Mouse (Mus musculus) lung, embryonic 14.5 days (tissue): ENCODE data around the gene Siglech. TPM values are rescaled to one million over a fixed set of nuclear protein-coding genes. Genes with fewer than 3 reads are reported as not detected.
"Not testable (repeated sequence)": the region's sequence is repeated elsewhere in the genome, so short reads cannot be mapped to it uniquely, and the experiment has no call there.

Experiments
- ATAC-seq: fragments of 200-750 bp; cut with Nextera tagmentation; 2 replicates; pipeline ENCODE4 v1.8.0; 2017; ENCODE audit warnings: mild to moderate bottlenecking, moderate TSS enrichment, moderate library complexity; ENCODE audit not compliant: insufficient read depth
- DNase-seq: peaks from one replicate; pipeline ENCODE4 v3.0.0-alpha.2; 2015
- H3K27ac ChIP-seq: fragments of 300-500 bp; sonication (generic); 2 replicates; pipeline ENCODE4 v1.5.1; 2014; ENCODE audit warnings: low read depth, mild to moderate bottlenecking, moderate library complexity
- H3K27me3 ChIP-seq: fragments of 300-500 bp; sonication (generic); 2 replicates; pipeline ENCODE4 v1.6.1; 2014; ENCODE audit warnings: low read length, control low read depth; ENCODE audit not compliant: insufficient read depth
- H3K36me3 ChIP-seq: fragments of 300-500 bp; sonication (generic); 2 replicates; pipeline ENCODE4 v1.6.1; 2014; ENCODE audit warnings: control low read depth; ENCODE audit not compliant: insufficient read depth
- H3K4me1 ChIP-seq: fragments of 300-500 bp; sonication (generic); 2 replicates; pipeline ENCODE4 v1.6.1; 2014; ENCODE audit warnings: antibody characterized with exemption, control low read depth; ENCODE audit not compliant: insufficient read depth
- H3K4me2 ChIP-seq: fragments of 300-500 bp; sonication (generic); 2 replicates; pipeline ENCODE4 v1.6.1; 2014; ENCODE audit warnings: mild to moderate bottlenecking
- H3K4me3 ChIP-seq: fragments of 300-500 bp; sonication (generic); 2 replicates; pipeline ENCODE4 v1.5.1; 2014; ENCODE audit warnings: low read depth, low read length
- H3K9ac ChIP-seq: fragments of 300-500 bp; sonication (generic); 2 replicates; pipeline ENCODE4 v1.6.1; 2014
- H3K9me3 ChIP-seq: fragments of 300-500 bp; sonication (generic); 2 replicates; pipeline ENCODE4 v1.6.1; 2016; ENCODE audit warnings: low read depth, low read length, control low read depth
- CTCF ChIP-seq: IDR thresholded peaks from 2 replicates; pipeline ENCODE4 v1.5.1; 2016; ENCODE audit warnings: antibody characterized with exemption, low read depth
- WGBS: fragments of 180-500 bp; shearing (Covaris S2); extraction: QIAGEN DNeasy Blood & Tissue Kit; methylation state at CpG from one replicate; pipeline ENCODE4 v1.1.7; 2014; 5-methylcytosine and 5-hydroxymethylcytosine counted together
- polyA plus RNA-seq: library from polyadenylated mRNA; unstranded; fragments of >200 nt; fragmentation: Nextera tagmentation; extraction: Ambion mirVana; gene quantifications from 2 replicates; pipeline ENCODE4 v1.2.1, GENCODE M21; 2014

Siglech gene
- polyA plus RNA-seq, 1 experiment from 2014 or later: 0.66 TPM

DNA sequence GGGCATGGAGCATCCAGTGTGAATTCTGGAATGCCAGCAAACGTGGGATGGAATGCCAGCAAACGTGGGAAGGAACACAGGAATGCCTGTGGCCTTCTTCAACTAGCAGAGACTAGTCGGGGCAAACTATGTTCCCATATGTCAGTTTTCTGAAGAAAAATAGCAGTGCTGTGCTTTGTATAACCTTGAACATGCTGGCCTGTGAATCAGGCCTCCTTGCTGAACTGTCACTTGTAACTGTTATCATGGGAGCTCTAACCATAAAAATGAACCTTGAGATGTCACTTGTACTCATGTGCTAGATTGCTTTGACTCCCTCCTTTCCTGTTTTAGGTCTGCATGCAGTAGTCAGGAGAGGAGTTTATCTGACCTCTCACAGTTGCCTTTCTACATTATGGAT lies 17.1 kb upstream of the Siglech start:
- H3K36me3 ChIP-seq: no peaks in the 10 kb centered on the region
- WGBS: 68% methylated on average over 3 of the region's 3 CpGs
- H3K27ac ChIP-seq: no peak overlapping the region
- no peaks in the 10 kb centered on the region for H3K4me1 ChIP-seq
- no peak overlapping the region for H3K9ac ChIP-seq
- TF ChIP-seq CTCF: no peak
- ATAC-seq (no peak), DNase-seq (no peak)
- no peak overlapping the region for H3K4me2 ChIP-seq
- no peaks in the 10 kb centered on the region for H3K9me3 ChIP-seq
- H3K27me3 ChIP-seq: no peaks in the 10 kb centered on the region
- H3K4me3 ChIP-seq: no peak overlapping the region

DNA sequence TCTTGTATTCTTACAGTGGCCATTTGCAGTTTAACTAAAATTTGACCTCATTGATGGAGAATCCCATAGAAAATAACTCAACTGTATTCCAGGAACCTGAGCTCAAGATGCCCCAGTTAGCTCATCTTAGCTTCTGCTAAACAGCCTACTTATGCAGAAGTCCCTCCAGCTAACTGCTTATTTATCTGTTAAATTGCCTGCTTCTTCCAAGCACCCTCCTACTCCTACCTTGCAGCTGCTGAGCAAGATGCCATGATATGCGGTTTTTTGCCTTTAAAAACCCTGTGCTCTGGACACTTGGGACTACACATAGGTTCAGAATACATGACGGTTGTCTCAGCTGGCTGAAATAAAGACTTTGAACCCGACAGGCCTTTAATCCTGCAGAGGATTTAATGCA lies 8.6 kb upstream of the Siglech start:
- Histone ChIP-seq H3K27me3 (no peaks in the 10 kb centered on the region), H3K4me3 (no peak overlapping the region), H3K4me2 (no peak overlapping the region), H3K4me1 (no peaks in the 10 kb centered on the region), H3K9me3 (no peaks in the 10 kb centered on the region), H3K36me3 (no peaks in the 10 kb centered on the region), H3K9ac (no peak overlapping the region), H3K27ac (no peak overlapping the region)
- TF ChIP-seq CTCF: no peak
- WGBS: 59% methylated on average over 3 of the region's 3 CpGs
- DNase-seq: no peak
- no peak for ATAC-seq

DNA sequence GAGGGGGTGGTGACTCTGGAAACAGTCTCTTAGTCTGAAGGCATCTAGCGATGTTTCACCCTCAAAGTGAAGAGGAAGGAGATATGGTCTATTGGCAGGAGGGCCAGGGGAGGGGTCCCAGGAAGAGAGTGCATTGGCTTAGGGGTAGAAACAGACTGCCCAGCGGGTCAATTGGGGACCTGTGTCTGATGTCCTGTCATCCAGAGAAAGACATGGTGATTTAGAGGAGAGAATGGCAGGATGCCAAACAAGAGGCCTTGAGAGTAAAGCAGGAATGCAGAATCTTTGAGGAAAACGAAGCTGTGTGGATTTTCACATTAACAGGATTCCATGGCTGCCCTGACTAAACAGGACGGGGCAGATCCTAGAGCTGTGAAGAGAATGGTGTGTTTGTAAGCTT lies 12.0 kb downstream of the Siglech start:
- Histone ChIP-seq H3K27ac (no peak overlapping the region), H3K36me3 (no peaks in the 10 kb centered on the region), H3K27me3 (no peaks in the 10 kb centered on the region), H3K4me3 (no peak overlapping the region), H3K4me2 (no peak overlapping the region), H3K4me1 (peaks cover 4% of the 10 kb centered on the region; the same call in 1 of the 2 replicates), H3K9ac (no peak overlapping the region), H3K9me3 (no peaks in the 10 kb centered on the region)
- DNase-seq: peak; percentile 53
- no peak for TF ChIP-seq CTCF
- ATAC-seq: no peak; the same call in 1 of the 2 replicates
- WGBS: 31% methylated on average over 4 of the region's 4 CpGs

DNA sequence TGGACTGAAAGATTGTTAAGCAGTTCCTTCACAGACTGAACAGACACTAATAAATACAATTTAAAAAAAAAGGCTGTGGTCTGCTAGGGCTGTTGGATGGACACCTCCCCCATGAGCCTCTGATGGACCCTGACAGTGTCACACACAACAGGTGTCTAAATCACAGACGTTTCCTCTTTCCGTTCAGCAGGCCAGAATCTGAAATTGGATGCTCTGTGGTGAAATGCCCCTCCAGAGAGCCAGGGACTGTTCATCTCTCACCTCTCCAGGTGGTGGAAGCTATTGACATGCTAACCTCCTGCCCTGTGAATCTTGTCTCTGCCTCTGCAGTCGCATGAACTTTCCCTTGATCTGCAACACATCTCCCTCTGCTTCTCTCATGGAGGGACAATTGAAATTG lies 14.5 kb downstream of the Siglech start:
- H3K36me3 ChIP-seq: no peaks in the 10 kb centered on the region
- H3K4me2 ChIP-seq: no peak overlapping the region
- no peak for DNase-seq
- no peak overlapping the region for H3K9ac ChIP-seq
- TF ChIP-seq CTCF: no peak
- H3K27me3 ChIP-seq: no peaks in the 10 kb centered on the region
- no peaks in the 10 kb centered on the region for H3K9me3 ChIP-seq
- no peak for ATAC-seq
- peaks cover 4% of the 10 kb centered on the region; the same call in 1 of the 2 replicates for H3K4me1 ChIP-seq
- 52% methylated on average over 3 of the region's 3 CpGs for WGBS
- no peak overlapping the region for H3K27ac ChIP-seq
- no peak overlapping the region for H3K4me3 ChIP-seq

DNA sequence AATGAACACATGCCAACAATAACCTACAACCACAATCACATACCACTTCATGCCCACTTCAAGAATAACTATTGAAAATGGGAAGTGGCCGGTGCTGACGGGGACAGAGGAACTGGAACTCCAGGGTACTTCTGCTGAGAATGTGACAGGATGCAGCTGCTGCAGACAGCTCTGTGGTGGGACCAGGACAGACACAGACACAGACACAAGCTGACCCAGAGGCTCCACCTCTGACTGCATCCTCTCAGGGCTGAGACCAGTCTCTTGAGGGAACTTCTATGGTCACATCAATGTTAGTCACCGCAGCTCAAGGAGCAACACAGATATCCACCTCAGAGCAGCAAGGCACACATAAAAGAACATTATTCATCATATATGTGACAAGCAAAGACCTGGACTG lies 16.6 kb downstream of the Siglech start:
- no peaks in the 10 kb centered on the region for H3K36me3 ChIP-seq
- no peak for ATAC-seq
- no peaks in the 10 kb centered on the region for H3K9me3 ChIP-seq
- peak; percentile 26 for DNase-seq
- WGBS: 29% methylated on average over 3 of the region's 3 CpGs
- no peak overlapping the region for H3K4me2 ChIP-seq
- H3K9ac ChIP-seq: no peak overlapping the region
- no peaks in the 10 kb centered on the region for H3K27me3 ChIP-seq
- no peak for TF ChIP-seq CTCF
- H3K4me3 ChIP-seq: no peak overlapping the region
- peaks cover 4% of the 10 kb centered on the region; the same call in 1 of the 2 replicates for H3K4me1 ChIP-seq
- H3K27ac ChIP-seq: no peak overlapping the region

DNA sequence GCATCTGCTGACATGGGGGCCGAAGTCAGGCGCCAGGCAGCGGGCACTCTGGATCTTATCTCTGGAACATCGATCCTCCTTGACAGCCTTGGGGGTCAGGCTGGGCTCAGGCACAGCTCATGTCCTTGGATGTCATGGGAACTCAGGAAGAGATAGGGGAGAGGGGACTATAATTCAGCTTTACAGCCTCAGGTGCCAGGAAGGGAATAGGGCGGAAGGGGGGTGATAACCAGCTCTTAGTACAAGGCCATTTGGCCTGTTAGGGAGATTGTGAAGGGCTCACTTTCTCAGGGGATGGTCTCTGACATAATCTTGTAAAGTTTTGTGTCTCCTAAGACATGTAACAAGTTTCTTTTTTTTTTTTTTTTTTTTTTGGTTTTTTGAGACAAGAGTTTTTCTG lies 22.6 kb downstream of the Siglech start:
- 29% methylated on average over 5 of the region's 5 CpGs for WGBS
- H3K4me3 ChIP-seq, H3K4me1 ChIP-seq, DNase-seq, H3K9me3 ChIP-seq, H3K27me3 ChIP-seq, H3K27ac ChIP-seq, H3K4me2 ChIP-seq, H3K36me3 ChIP-seq, H3K9ac ChIP-seq, ATAC-seq: not testable (repeated sequence)

DNA sequence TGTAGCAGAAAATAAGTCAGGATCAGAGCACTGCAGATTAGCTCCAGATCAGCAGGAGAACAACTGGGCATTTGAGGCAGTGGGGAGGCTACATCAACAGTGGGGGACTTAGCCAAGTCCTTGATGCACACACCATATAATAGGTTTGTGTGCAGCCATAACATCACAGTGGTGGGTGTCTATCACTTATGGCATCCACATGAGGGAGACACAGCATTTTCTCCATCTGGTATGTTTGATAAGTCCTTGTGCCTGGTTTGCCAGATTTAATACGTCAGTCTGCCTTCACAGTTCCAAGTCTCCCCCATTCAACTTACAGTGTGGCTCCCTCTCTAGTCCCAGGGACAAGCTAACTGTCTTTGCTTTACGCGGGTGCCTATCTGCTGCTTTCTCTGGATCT lies 24.3 kb downstream of the Siglech start:
- no peak overlapping the region for H3K9ac ChIP-seq
- no peak for TF ChIP-seq CTCF
- no peak for DNase-seq

More for the DNA sequence above, 24.3 kb downstream of the Siglech start:
- no peaks in the 10 kb centered on the region for H3K27me3 ChIP-seq
- ATAC-seq: no peak
- H3K36me3 ChIP-seq: peaks cover 15% of the 10 kb centered on the region
- H3K4me1 ChIP-seq: no peaks in the 10 kb centered on the region
- no peaks in the 10 kb centered on the region for H3K9me3 ChIP-seq
- no peak overlapping the region for H3K4me2 ChIP-seq
- H3K27ac ChIP-seq: no peak overlapping the region
- no peak overlapping the region for H3K4me3 ChIP-seq
- 87% methylated on average over 3 of the region's 3 CpGs for WGBS
